Mouse (Mus musculus) kidney, postnatal 0 days (tissue): Measurements from ENCODE around the gene Armc10. TPM values are rescaled to one million over a fixed set of nuclear protein-coding genes. Genes with fewer than 3 reads are reported as not detected.
"Not testable (repeated sequence)": the region's sequence is repeated elsewhere in the genome, so short reads cannot be mapped to it uniquely, and the experiment has no call there.

ENCODE experiments used
- ATAC-seq: fragments of 200-750 bp; cut with Nextera tagmentation; replicated peaks from 2 replicates; pipeline ENCODE4 v1.8.0; 2017; ENCODE audit warnings: low read depth, moderate number of reproducible peaks, moderate TSS enrichment, moderate library complexity; ENCODE audit not compliant: low FRiP score
- DNase-seq: peaks from one replicate; pipeline ENCODE4 v3.0.0-alpha.2; 2016; ENCODE audit warnings: low spot score
- H3K27ac ChIP-seq: fragments of 300-500 bp; sonication (generic); 2 replicates; pipeline ENCODE4 v1.5.1; 2014; ENCODE audit warnings: mild to moderate bottlenecking
- H3K27me3 ChIP-seq: fragments of 300-500 bp; sonication (generic); 2 replicates; pipeline ENCODE4 v1.6.1; 2014; ENCODE audit warnings: low read length, mixed read lengths; ENCODE audit not compliant: insufficient read depth
- H3K36me3 ChIP-seq: fragments of 300-500 bp; sonication (generic); 2 replicates; pipeline ENCODE4 v1.6.1; 2014; ENCODE audit warnings: low read length, mixed read lengths; ENCODE audit not compliant: insufficient read depth
- H3K4me1 ChIP-seq: fragments of 300-500 bp; sonication (generic); replicated peaks from 2 replicates; pipeline ENCODE4 v1.6.1; 2014; ENCODE audit warnings: antibody characterized with exemption, low read length, mixed read lengths; ENCODE audit not compliant: insufficient read depth
- H3K4me2 ChIP-seq: fragments of 300-500 bp; sonication (generic); 2 replicates; pipeline ENCODE4 v1.6.1; 2014; ENCODE audit warnings: mild to moderate bottlenecking, low read length, moderate library complexity, mixed read lengths
- H3K4me3 ChIP-seq: fragments of 300-500 bp; sonication (generic); replicated peaks from 2 replicates; pipeline ENCODE4 v1.5.1; 2014; ENCODE audit warnings: low read depth, low read length
- H3K9ac ChIP-seq: fragments of 300-500 bp; sonication (generic); 2 replicates; pipeline ENCODE4 v1.6.1; 2014; ENCODE audit warnings: low read depth, low read length
- H3K9me3 ChIP-seq: fragments of 300-500 bp; sonication (generic); replicated peaks from 2 replicates; pipeline ENCODE4 v1.6.1; 2016; ENCODE audit warnings: low read length, inconsistent platforms, mixed read lengths
- CTCF ChIP-seq: IDR thresholded peaks from 2 replicates; pipeline ENCODE4 v1.5.1; 2016; ENCODE audit warnings: antibody characterized with exemption, low read depth, mild to moderate bottlenecking, moderate library complexity
- WGBS: fragments of 180-500 bp; shearing (Covaris S2); extraction: QIAGEN DNeasy Blood & Tissue Kit; methylation state at CpG from one replicate; pipeline ENCODE4 v1.1.7; 2014; 5-methylcytosine and 5-hydroxymethylcytosine counted together
- polyA plus RNA-seq: library from polyadenylated mRNA; unstranded; fragments of >200 nt; fragmentation: Nextera tagmentation; extraction: Ambion mirVana; gene quantifications from 2 replicates; pipeline ENCODE4 v1.2.1, GENCODE M21; 2015

Gene Armc10
- polyA plus RNA-seq, 1 experiment from 2014 or later = 43.7 TPM

- H3K4me3 ChIP-seq = no peak overlapping the region
- no peaks in the 10 kb centered on the region for H3K9me3 ChIP-seq
- no peak for DNase-seq
- no peak overlapping the region for H3K27ac ChIP-seq
- H3K4me2 ChIP-seq = no peak overlapping the region
- no peaks in the 10 kb centered on the region for H3K4me1 ChIP-seq
- 0 out of 2 replicates have a peak, but pooled peaks cover 5% of the 10 kb centered on the region for H3K36me3 ChIP-seq
- no peak overlapping the region for H3K9ac ChIP-seq
- ATAC-seq = no peak
- no peaks in the 10 kb centered on the region for H3K27me3 ChIP-seq
- WGBS = 68% methylated on average over 4 of the region's 4 CpGs
- no peak for TF ChIP-seq CTCF
These were observed 41.4 kb downstream of the Armc10 start for GRCm38 (mm10) chr5:21687042-21687441.

GRCm38 (mm10) chr5:21692230-21692629, 46.6 kb downstream of the Armc10 start:
- 79% methylated on average over 5 of the region's 5 CpGs for WGBS
- Histone ChIP-seq H3K27me3 (no peaks in the 10 kb centered on the region), H3K9ac (no peak overlapping the region), H3K4me3 (no peak overlapping the region), H3K36me3 (no peaks in the 10 kb centered on the region), H3K4me1 (no peaks in the 10 kb centered on the region), H3K9me3 (no peaks in the 10 kb centered on the region), H3K4me2 (no peak overlapping the region), H3K27ac (no peak overlapping the region)
- DNase-seq = no peak
- no peak for TF ChIP-seq CTCF
- ATAC-seq = no peak

GRCm38 (mm10) chr5:21693372-21693870, 47.8 kb downstream of the Armc10 start:
- DNase-seq (peak; percentile 92), ATAC-seq (no peak; the same call in 1 of the 2 replicates)
- TF ChIP-seq CTCF = no peak
- H3K27me3 ChIP-seq = no peaks in the 10 kb centered on the region
- H3K4me3 ChIP-seq = no peak overlapping the region
- no peaks in the 10 kb centered on the region for H3K4me1 ChIP-seq
- H3K4me2 ChIP-seq = no peak overlapping the region
- 35% methylated on average over 3 of the region's 3 CpGs for WGBS
- no peaks in the 10 kb centered on the region for H3K9me3 ChIP-seq
- no peak overlapping the region for H3K27ac ChIP-seq
- no peaks in the 10 kb centered on the region for H3K36me3 ChIP-seq
- H3K9ac ChIP-seq = no peak overlapping the region

GRCm38 (mm10) chr5:21694854-21695490, 49.4 kb downstream of the Armc10 start:
- DNase-seq (no peak), ATAC-seq (no peak)
- H3K4me3 ChIP-seq = no peak overlapping the region
- WGBS = 87% methylated on average over 3 of the region's 3 CpGs
- no peaks in the 10 kb centered on the region for H3K4me1 ChIP-seq
- TF ChIP-seq CTCF = no peak
- H3K27me3 ChIP-seq = no peaks in the 10 kb centered on the region
- no peak overlapping the region for H3K4me2 ChIP-seq
- H3K9ac ChIP-seq = no peak overlapping the region
- no peak overlapping the region for H3K27ac ChIP-seq
- H3K36me3 ChIP-seq = no peaks in the 10 kb centered on the region
- H3K9me3 ChIP-seq = no peaks in the 10 kb centered on the region

- H3K36me3 ChIP-seq, ATAC-seq, H3K27me3 ChIP-seq, H3K9me3 ChIP-seq, H3K27ac ChIP-seq, H3K4me3 ChIP-seq, H3K9ac ChIP-seq, H3K4me1 ChIP-seq, DNase-seq: not testable (repeated sequence)
- WGBS = 84% methylated on average over 3 of the region's 3 CpGs
- H3K4me2 ChIP-seq = peak overlapping the region; percentile 23; the same call in 1 of the 2 replicates
These were observed 53.9 kb downstream of the Armc10 start for GRCm38 (mm10) chr5:21699555-21699954.

GRCm38 (mm10) chr5:21700272-21700821, 54.7 kb downstream of the Armc10 start:
- H3K27me3 ChIP-seq = no peaks in the 10 kb centered on the region
- peak overlapping the region; percentile 65 for H3K4me2 ChIP-seq
- ATAC-seq (no peak), DNase-seq (no peak)
- H3K9ac ChIP-seq = peak overlapping the region; percentile 79; the same call in 1 of the 2 replicates
- H3K27ac ChIP-seq = peak overlapping the region; percentile 38
- no peak for TF ChIP-seq CTCF
- H3K36me3 ChIP-seq = no peaks in the 10 kb centered on the region
- H3K4me1 ChIP-seq = no peaks in the 10 kb centered on the region
- H3K4me3 ChIP-seq = peak overlapping the region; percentile 53
- no peaks in the 10 kb centered on the region for H3K9me3 ChIP-seq
- WGBS = 12% methylated on average over 10 of the region's 10 CpGs
